Mouse (Mus musculus): ENCODE data around the gene A730015C16Rik. TPM values are rescaled to one million over a fixed set of nuclear protein-coding genes. Genes with fewer than 3 reads are reported as not detected.

Gene A730015C16Rik
- polyA plus RNA-seq (2012; rRNA removed): 0.09 and 0.15 TPM in 2 replicates

DNA sequence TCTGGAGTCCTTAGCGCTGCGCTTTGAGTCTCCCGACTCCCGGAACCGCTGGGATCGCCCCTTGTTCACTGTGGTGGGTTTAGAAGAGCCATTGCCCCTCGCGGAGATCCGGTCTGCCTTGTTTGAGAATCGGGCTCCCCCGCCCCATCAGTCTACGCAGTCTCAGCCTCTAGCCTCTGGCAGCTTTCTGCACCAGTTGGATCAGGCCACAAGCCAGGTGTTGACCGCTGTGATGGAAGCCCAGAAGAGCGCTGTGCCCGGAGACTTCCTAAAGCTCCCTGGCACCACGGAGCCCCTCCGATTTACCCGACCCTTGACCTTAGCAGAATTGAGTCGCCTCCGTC, at the start of gene A730015C16Rik:
Gene A730015C16Rik, minus strand, starts transcription at position 115 of the 344 bp plus-strand sequence.

DNA sequence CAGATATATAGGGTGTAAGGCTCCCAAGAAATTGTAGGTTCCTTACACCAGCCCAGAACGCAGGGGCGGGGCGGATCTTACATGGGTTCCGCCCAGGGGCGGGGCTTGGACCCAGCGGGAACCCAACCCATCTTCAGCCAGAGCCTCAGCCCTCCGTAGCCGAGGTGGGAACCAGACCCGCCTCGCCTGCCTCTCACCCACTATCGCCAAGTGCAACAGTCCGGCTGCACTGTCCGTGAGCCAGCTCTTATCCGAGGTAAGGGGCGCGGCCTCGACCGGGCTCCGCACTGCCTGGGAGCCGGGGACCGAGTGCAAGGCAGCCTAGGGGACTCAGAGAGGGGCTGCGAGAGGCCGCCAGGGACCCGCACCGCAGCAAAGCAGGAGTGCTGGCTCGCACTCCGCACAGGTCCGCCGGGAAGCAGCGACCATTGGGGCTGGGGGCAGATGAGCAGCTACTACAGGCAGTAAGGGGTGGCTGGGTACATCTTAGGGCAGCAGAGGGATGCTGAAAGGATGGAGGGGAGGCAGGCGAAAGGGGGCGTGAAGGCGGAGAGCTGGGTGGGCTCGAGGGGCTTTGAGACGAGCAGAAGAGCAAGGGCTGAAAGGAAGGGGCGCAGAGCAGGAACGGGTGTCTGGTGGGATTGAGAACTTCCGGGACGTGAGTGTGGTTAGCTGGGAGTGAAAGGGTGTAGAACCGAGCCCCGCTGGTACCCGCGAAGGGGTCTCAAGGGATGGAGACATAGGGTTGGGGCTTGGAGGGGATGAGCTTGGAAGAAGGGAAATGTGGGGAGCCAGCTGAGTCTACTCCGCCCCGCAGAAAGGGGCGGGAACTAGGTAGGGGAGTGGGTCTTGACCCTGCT, 30.8 kb upstream of the A730015C16Rik start, which contains the start of gene Rab3b:
Gene Rab3b, plus strand, starts transcription at position 101 of the 860 bp plus-strand sequence.

DNA sequence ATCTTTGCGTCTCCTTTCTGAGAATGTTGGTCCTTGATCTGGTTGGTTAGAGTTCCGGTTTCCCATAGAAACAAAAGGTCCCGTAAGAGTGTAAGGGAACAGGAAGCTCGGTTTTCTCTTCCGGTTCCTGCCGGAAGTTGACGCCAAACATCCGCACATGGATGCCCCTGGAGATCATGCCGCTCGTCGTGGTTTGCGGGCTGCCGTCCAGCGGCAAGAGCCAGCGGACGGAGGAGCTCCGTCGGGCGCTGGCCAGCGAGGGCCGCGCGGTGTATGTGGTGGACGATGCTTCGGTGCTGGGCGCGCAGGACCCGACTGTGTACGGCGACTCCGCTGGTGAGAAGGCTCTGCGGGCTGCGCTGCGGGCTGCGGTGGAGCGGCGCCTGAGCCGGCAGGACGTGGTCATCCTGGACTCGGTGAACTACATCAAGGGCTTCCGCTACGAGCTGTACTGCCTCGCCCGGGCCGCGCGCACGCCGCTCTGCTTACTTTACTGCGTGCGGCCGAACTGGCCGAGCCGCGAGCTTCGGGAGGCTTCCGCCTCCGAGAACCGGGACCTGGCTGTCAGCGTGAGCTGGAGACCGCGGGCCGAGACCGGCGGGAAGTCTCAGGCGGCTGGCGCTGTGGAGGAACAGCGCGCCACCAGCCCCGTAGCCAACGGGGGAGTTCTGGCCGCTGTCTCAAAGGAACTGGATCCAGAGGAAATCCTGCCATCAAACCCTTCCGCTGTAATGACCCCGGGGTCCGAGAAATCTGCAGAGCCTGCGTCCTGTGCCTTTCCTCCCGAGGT, 509 bp downstream of the A730015C16Rik start, which contains the start of gene Kti12:
Gene Kti12, plus strand, starts transcription at position 71 of the 790 bp plus-strand sequence.

DNA sequence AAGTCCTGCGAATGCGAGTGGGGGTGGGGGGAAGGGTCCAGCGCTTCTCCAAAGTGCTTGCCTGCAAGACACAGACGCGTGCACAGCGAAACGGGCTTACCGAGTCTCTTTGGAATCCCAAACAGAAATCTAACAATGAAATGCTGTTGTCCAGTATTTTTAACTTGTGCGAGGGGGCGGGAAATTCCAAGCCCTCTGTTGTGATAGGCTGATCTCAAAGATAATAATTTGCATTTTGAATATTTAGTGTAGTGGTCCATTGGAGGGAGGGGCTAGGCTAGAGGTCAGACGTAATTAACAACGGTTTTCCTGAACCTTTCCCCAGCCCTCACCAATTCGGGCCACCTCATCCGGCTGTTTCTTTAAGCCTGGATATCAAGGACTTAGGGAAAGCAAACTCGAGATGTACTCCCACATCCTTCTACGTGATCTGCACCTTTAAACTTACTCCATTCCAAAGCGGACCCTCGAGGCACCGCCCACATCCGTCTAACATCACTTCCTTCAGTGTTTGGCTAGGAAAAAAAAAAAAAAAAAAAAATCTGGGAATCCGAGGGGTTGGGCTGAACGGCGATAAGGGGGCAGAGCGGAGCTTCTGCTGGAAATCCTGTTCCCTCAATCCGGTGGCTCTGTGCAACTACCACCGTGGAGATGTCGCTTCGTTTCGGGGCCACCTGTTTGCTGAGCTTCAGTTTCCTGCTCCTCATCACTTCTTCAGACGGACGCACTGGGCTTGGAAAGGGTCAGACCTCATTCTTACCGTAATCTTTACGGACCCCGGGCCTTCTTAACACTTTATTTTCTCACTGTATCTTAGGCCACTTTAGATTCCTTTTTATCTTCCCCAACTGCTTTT, 14.1 kb downstream of the A730015C16Rik start, which contains the start of gene Txndc12:
Gene Txndc12, plus strand, starts transcription at position 487 of the 856 bp plus-strand sequence.

DNA sequence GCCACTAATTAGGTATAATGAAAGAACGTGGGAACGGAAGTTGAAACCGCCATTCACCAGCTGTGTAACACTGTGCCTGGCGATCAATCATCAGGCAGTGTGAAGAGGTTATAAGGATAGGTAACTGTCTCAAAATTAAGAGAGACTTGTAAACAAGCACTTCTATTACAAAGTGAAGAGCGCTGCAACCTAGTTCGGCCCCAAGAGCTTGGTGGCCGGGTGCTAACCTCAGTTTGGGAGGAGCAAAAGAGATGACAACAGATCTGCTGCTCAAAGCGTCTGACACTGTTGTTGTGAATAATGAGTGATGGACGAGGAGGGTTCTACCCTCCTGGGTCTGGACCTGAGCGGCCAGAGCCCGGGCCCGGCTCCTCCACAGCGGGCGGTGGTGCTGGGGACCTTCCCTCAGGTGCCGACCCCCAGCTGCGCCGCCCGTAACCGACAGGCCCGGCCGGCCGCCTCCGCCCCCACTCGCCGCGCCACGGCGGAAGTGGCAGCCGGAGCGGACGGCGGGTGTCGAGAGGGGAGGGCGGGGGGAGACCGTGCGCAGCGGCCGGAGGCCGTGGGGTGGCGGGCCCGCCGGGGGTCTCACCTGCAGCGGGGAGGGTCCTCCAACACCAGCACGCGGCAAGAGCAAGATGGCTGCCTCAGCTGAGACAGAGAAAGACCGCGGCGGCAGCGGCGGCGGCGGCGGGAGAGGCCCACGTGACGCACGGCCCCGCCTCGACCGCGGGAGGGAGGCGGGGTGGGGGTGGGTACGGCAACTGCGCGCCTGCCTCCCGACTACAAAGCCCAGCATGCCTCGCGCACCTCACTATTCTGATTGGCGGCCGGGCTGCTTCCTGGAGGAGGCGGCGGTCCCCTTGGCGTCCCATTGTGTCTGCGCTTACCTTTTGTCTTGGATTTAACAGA, 15.2 kb downstream of the A730015C16Rik start, which contains the start of gene Btf3l4:
Gene Btf3l4, minus strand, starts transcription at position 699 of the 912 bp plus-strand sequence.

Other genes with a start within 250 kb of the A730015C16Rik start
- 54.4 and 55.6 TPM in 2 replicates for gene Cc2d1b, start 228.7 kb downstream of the A730015C16Rik start, polyA plus RNA-seq (2012; rRNA removed)
- 0.22 and 0.29 TPM in 2 replicates for gene 3110021N24Rik, start 129.0 kb downstream of the A730015C16Rik start, polyA plus RNA-seq (2012; rRNA removed)
- 12.3 and 12.9 TPM in 2 replicates for gene Zfyve9, start 67.8 kb downstream of the A730015C16Rik start, polyA plus RNA-seq (2012; rRNA removed)
- gene Btf3l4, start 15.0 kb downstream of the A730015C16Rik start, polyA plus RNA-seq (2012; rRNA removed): 142 and 170 TPM in 2 replicates
- gene Txndc12, start 14.0 kb downstream of the A730015C16Rik start, polyA plus RNA-seq (2012; rRNA removed): 57.7 and 58.0 TPM in 2 replicates
- gene Kti12, start 834 bp downstream of the A730015C16Rik start, polyA plus RNA-seq (2012; rRNA removed): 30.7 and 31.5 TPM in 2 replicates
- gene Rab3b, start 30.4 kb upstream of the A730015C16Rik start, polyA plus RNA-seq (2012; rRNA removed): 46.1 and 52.8 TPM in 2 replicates
- gene Nrd1, start 152.0 kb upstream of the A730015C16Rik start, polyA plus RNA-seq (2012; rRNA removed): 136 and 144 TPM in 2 replicates